Mouse (Mus musculus): ENCODE results near the gene Snrpa.

GRCm38 (mm10) chr7:27231693-27232331, 35.7 kb upstream of the Snrpa start:
- TF ChIP-seq CTCF (IDR thresholded peaks at IDR 0.05; ENCODE audit: control insufficient read depth, insufficient read depth, insufficient read length) (no peak), CEBPB (IDR thresholded peaks at IDR 0.05; ENCODE audit: low read depth) (no peak), MYOG (IDR thresholded peaks at IDR 0.05; ENCODE audit: control insufficient read depth, extremely low read depth, insufficient read length) (no peak), FOSL1 (IDR thresholded peaks at IDR 0.05; ENCODE audit: insufficient read depth, low read length, poor library complexity, severe bottlenecking) (no peak)
